Mouse (Mus musculus) neural tube, embryonic 13.5 days (tissue): ENCODE measurements around the gene Gad1. TPM values are rescaled to one million over a fixed set of nuclear protein-coding genes. Genes with fewer than 3 reads are reported as not detected.
"Not testable (repeated sequence)": the region's sequence is repeated elsewhere in the genome, so short reads cannot be mapped to it uniquely, and the experiment has no call there.

Experiments
- ATAC-seq: fragments of 200-750 bp; cut with Nextera tagmentation; 2 replicates; pipeline ENCODE4 v1.8.0; 2017; ENCODE audit warnings: low read depth, mild to moderate bottlenecking, moderate TSS enrichment, moderate library complexity
- H3K27ac ChIP-seq: fragments of 300-500 bp; sonication (generic); replicated peaks from 2 replicates; pipeline ENCODE4 v1.5.1; 2015; ENCODE audit warnings: moderate library complexity, mild to moderate bottlenecking, inconsistent platforms
- H3K27me3 ChIP-seq: fragments of 300-500 bp; sonication (generic); 2 replicates; pipeline ENCODE4 v1.6.1; 2015; ENCODE audit warnings: mild to moderate bottlenecking, inconsistent platforms
- H3K36me3 ChIP-seq: fragments of 300-500 bp; sonication (generic); 2 replicates; pipeline ENCODE4 v1.6.1; 2015; ENCODE audit warnings: mild to moderate bottlenecking, inconsistent platforms
- H3K4me1 ChIP-seq: fragments of 300-500 bp; sonication (generic); replicated peaks from 2 replicates; pipeline ENCODE4 v1.6.1; 2015; ENCODE audit warnings: inconsistent platforms
- H3K4me2 ChIP-seq: fragments of 300-500 bp; sonication (generic); 2 replicates; pipeline ENCODE4 v1.6.1; 2015; ENCODE audit warnings: inconsistent platforms, mild to moderate bottlenecking, moderate library complexity
- H3K4me3 ChIP-seq: fragments of 300-500 bp; sonication (generic); 2 replicates; pipeline ENCODE4 v1.5.1; 2015; ENCODE audit warnings: mild to moderate bottlenecking, inconsistent platforms
- H3K9ac ChIP-seq: fragments of 300-500 bp; sonication (generic); 2 replicates; pipeline ENCODE4 v1.6.1; 2015; ENCODE audit warnings: moderate library complexity, mild to moderate bottlenecking, inconsistent platforms
- H3K9me3 ChIP-seq: fragments of 300-500 bp; sonication (generic); 2 replicates; pipeline ENCODE4 v1.6.1; 2016; ENCODE audit warnings: inconsistent platforms
- WGBS: fragments of 180-500 bp; shearing (Covaris S2); methylation state at CpG from one replicate; pipeline ENCODE4 v1.1.7; 2015; 5-methylcytosine and 5-hydroxymethylcytosine counted together
- polyA plus RNA-seq: library from polyadenylated mRNA; unstranded; fragments of >200 nt; fragmentation: Nextera tagmentation; extraction: Ambion mirVana; gene quantifications from 2 replicates; pipeline ENCODE4 v1.2.1, GENCODE M21; 2015

The Gad1 gene
- polyA plus RNA-seq = 36.6 and 36.9 TPM in 2 replicates

GRCm38 (mm10) chr2:70552772-70553171, at the start of gene Gad1:
Gad1 (plus strand) TSS chr2:70553072.
- no peak within 1 kb of the TSS for H3K4me3 ChIP-seq
- no peaks in the 10 kb centered on the region for H3K4me1 ChIP-seq
- no peak within 1 kb of the TSS for H3K27ac ChIP-seq
- H3K9me3 ChIP-seq = no peaks in the 10 kb centered on the region
- no peak within 1 kb of the TSS for H3K4me2 ChIP-seq
- no peak within 1 kb of the TSS for H3K9ac ChIP-seq
- H3K27me3 ChIP-seq = no peaks in the 10 kb centered on the region
- 59% methylated on average over 4 of the region's 4 CpGs for WGBS
- ATAC-seq = no peak
- no peaks in the 10 kb centered on the region for H3K36me3 ChIP-seq

GRCm38 (mm10) chr2:70503436-70503835, 49.4 kb upstream of the Gad1 start:
- no peak overlapping the region for H3K4me2 ChIP-seq
- H3K27ac ChIP-seq = no peak overlapping the region
- no peak overlapping the region for H3K9ac ChIP-seq
- 86% methylated on average over 10 of the region's 10 CpGs for WGBS
- no peaks in the 10 kb centered on the region for H3K9me3 ChIP-seq
- H3K27me3 ChIP-seq = peaks cover 12% of the 10 kb centered on the region
- no peak for ATAC-seq
- peaks cover 4% of the 10 kb centered on the region for H3K4me1 ChIP-seq
- no peaks in the 10 kb centered on the region for H3K36me3 ChIP-seq
- no peak overlapping the region for H3K4me3 ChIP-seq

GRCm38 (mm10) chr2:70505229-70505628, 47.6 kb upstream of the Gad1 start:
- WGBS = 45% methylated on average over 1 of the region's 1 CpGs
- ATAC-seq = no peak
- H3K27me3 ChIP-seq = peaks cover 5% of the 10 kb centered on the region
- no peaks in the 10 kb centered on the region for H3K36me3 ChIP-seq
- H3K9me3 ChIP-seq = no peaks in the 10 kb centered on the region
- no peak overlapping the region for H3K4me3 ChIP-seq
- H3K4me2 ChIP-seq = no peak overlapping the region
- no peak overlapping the region for H3K9ac ChIP-seq
- H3K4me1 ChIP-seq = peaks cover 7% of the 10 kb centered on the region
- H3K27ac ChIP-seq = no peak overlapping the region

- H3K27ac ChIP-seq = no peak overlapping the region
- H3K27me3 ChIP-seq = peaks cover 5% of the 10 kb centered on the region
- no peaks in the 10 kb centered on the region for H3K36me3 ChIP-seq
- H3K9me3 ChIP-seq = no peaks in the 10 kb centered on the region
- no peak overlapping the region for H3K4me2 ChIP-seq
- 39% methylated on average over 4 of the region's 4 CpGs for WGBS
- H3K9ac ChIP-seq = no peak overlapping the region
- no peak overlapping the region for H3K4me3 ChIP-seq
- H3K4me1 ChIP-seq = peaks cover 7% of the 10 kb centered on the region
- ATAC-seq = no peak
Measured at GRCm38 (mm10) chr2:70505896-70506295, 47.0 kb upstream of the Gad1 start.

- Histone ChIP-seq H3K4me3 (no peak overlapping the region), H3K4me2 (no peak overlapping the region), H3K27ac (no peak overlapping the region), H3K4me1 (peaks cover 7% of the 10 kb centered on the region), H3K27me3 (peaks cover 5% of the 10 kb centered on the region), H3K36me3 (no peaks in the 10 kb centered on the region), H3K9me3 (no peaks in the 10 kb centered on the region), H3K9ac (no peak overlapping the region)
- no peak for ATAC-seq
- WGBS = 53% methylated on average over 2 of the region's 2 CpGs
Measured at GRCm38 (mm10) chr2:70506372-70506771, 46.5 kb upstream of the Gad1 start.

GRCm38 (mm10) chr2:70508496-70508895, 44.4 kb upstream of the Gad1 start, which contains the start of gene Erich2:
Erich2 (plus strand) TSS chr2:70508819.
- 17% methylated on average over 10 of the region's 10 CpGs for WGBS
- Histone ChIP-seq H3K4me2 (peak within 1 kb of the TSS; percentile 85), H3K27ac (no peak within 1 kb of the TSS), H3K36me3 (no peaks in the 10 kb centered on the region), H3K27me3 (peaks cover 5% of the 10 kb centered on the region), H3K9me3 (no peaks in the 10 kb centered on the region), H3K4me3 (peak within 1 kb of the TSS; percentile 53), H3K9ac (peak within 1 kb of the TSS; percentile 62), H3K4me1 (peaks cover 7% of the 10 kb centered on the region)
- ATAC-seq = peak; percentile 34; the same call in 1 of the 2 replicates

GRCm38 (mm10) chr2:70509021-70509632, 43.7 kb upstream of the Gad1 start:
- peaks cover 7% of the 10 kb centered on the region for H3K4me1 ChIP-seq
- peak; percentile 97 for ATAC-seq
- H3K4me2 ChIP-seq = peak overlapping the region; percentile 85
- no peaks in the 10 kb centered on the region for H3K9me3 ChIP-seq
- no peaks in the 10 kb centered on the region for H3K36me3 ChIP-seq
- H3K27ac ChIP-seq = no peak overlapping the region
- WGBS = under 1% methylated on average over 56 of the region's 56 CpGs
- H3K4me3 ChIP-seq = peak overlapping the region; percentile 53
- H3K9ac ChIP-seq = peak overlapping the region; percentile 62
- H3K27me3 ChIP-seq = peaks cover 5% of the 10 kb centered on the region

- not testable (repeated sequence) for H3K9me3 ChIP-seq, H3K4me3 ChIP-seq, H3K27me3 ChIP-seq, H3K9ac ChIP-seq, H3K4me1 ChIP-seq, ATAC-seq, H3K36me3 ChIP-seq, H3K27ac ChIP-seq, H3K4me2 ChIP-seq
- 42% methylated on average over 7 of the region's 7 CpGs for WGBS
Measured at GRCm38 (mm10) chr2:70538283-70538682, 14.6 kb upstream of the Gad1 start.

GRCm38 (mm10) chr2:70550671-70551070, 2.2 kb upstream of the Gad1 start:
- no peak overlapping the region for H3K4me2 ChIP-seq
- no peaks in the 10 kb centered on the region for H3K4me1 ChIP-seq
- no peak overlapping the region for H3K4me3 ChIP-seq
- H3K27ac ChIP-seq = no peak overlapping the region
- H3K9me3 ChIP-seq = no peaks in the 10 kb centered on the region
- H3K9ac ChIP-seq = no peak overlapping the region
- no peaks in the 10 kb centered on the region for H3K36me3 ChIP-seq
- no peaks in the 10 kb centered on the region for H3K27me3 ChIP-seq
- WGBS = 68% methylated on average over 6 of the region's 6 CpGs
- ATAC-seq = no peak

- Histone ChIP-seq H3K4me1 (no peaks in the 10 kb centered on the region), H3K9me3 (no peaks in the 10 kb centered on the region), H3K27me3 (no peaks in the 10 kb centered on the region), H3K9ac (no peak overlapping the region), H3K4me2 (no peak overlapping the region), H3K27ac (no peak overlapping the region), H3K4me3 (no peak overlapping the region), H3K36me3 (no peaks in the 10 kb centered on the region)
- 91% methylated on average over 2 of the region's 2 CpGs for WGBS
- ATAC-seq = no peak
Measured at GRCm38 (mm10) chr2:70551446-70551845, 1.4 kb upstream of the Gad1 start.

- no peaks in the 10 kb centered on the region for H3K36me3 ChIP-seq
- no peak overlapping the region for H3K9ac ChIP-seq
- WGBS = 86% methylated on average over 15 of the region's 15 CpGs
- no peak for ATAC-seq
- H3K9me3 ChIP-seq = no peaks in the 10 kb centered on the region
- H3K27me3 ChIP-seq = no peaks in the 10 kb centered on the region
- no peak overlapping the region for H3K27ac ChIP-seq
- no peak overlapping the region for H3K4me3 ChIP-seq
- H3K4me2 ChIP-seq = no peak overlapping the region
- H3K4me1 ChIP-seq = no peaks in the 10 kb centered on the region
Measured at GRCm38 (mm10) chr2:70552067-70552598, 739 bp upstream of the Gad1 start.

- Histone ChIP-seq H3K27me3 (peaks cover 2% of the 10 kb centered on the region), H3K4me1 (no peaks in the 10 kb centered on the region), H3K4me3 (no peak overlapping the region), H3K36me3 (no peaks in the 10 kb centered on the region), H3K9me3 (no peaks in the 10 kb centered on the region), H3K27ac (no peak overlapping the region), H3K9ac (no peak overlapping the region), H3K4me2 (no peak overlapping the region)
- WGBS = 76% methylated on average over 3 of the region's 3 CpGs
- ATAC-seq = no peak
Measured at GRCm38 (mm10) chr2:70553826-70554225, 954 bp downstream of the Gad1 start.
